Mouse (Mus musculus) neural tube, embryonic 14.5 days (tissue): ENCODE data around the gene Nudt4. TPM values are rescaled to one million over a fixed set of nuclear protein-coding genes. Genes with fewer than 3 reads are reported as not detected.

Experiments
- ATAC-seq: fragments of 200-750 bp; cut with Nextera tagmentation; 2 replicates; pipeline ENCODE4 v1.8.0; 2017; ENCODE audit warnings: low read depth, mild to moderate bottlenecking, moderate TSS enrichment, moderate library complexity
- H3K27ac ChIP-seq: fragments of 300-500 bp; sonication (generic); 2 replicates; pipeline ENCODE4 v1.5.1; 2014; ENCODE audit warnings: low read depth, mild to moderate bottlenecking, control low read depth, low read length, moderate library complexity, mixed read lengths
- H3K27me3 ChIP-seq: fragments of 300-500 bp; sonication (generic); 2 replicates; pipeline ENCODE4 v1.6.1; 2014; ENCODE audit warnings: low read length; ENCODE audit not compliant: control insufficient read depth, insufficient read depth
- H3K36me3 ChIP-seq: fragments of 300-500 bp; sonication (generic); 2 replicates; pipeline ENCODE4 v1.6.1; 2014; ENCODE audit warnings: low read length, mixed read lengths; ENCODE audit not compliant: control insufficient read depth, insufficient read depth
- H3K4me1 ChIP-seq: fragments of 300-500 bp; sonication (generic); 2 replicates; pipeline ENCODE4 v1.6.1; 2014; ENCODE audit warnings: low read length; ENCODE audit not compliant: control insufficient read depth, insufficient read depth
- H3K4me2 ChIP-seq: fragments of 300-500 bp; sonication (generic); 2 replicates; pipeline ENCODE4 v1.6.1; 2014; ENCODE audit warnings: mild to moderate bottlenecking, low read depth, low read length, control low read depth
- H3K4me3 ChIP-seq: fragments of 300-500 bp; sonication (generic); 2 replicates; pipeline ENCODE4 v1.5.1; 2014; ENCODE audit warnings: low read depth, low read length, control low read depth, mixed read lengths
- H3K9ac ChIP-seq: fragments of 300-500 bp; sonication (generic); replicated peaks from 2 replicates; pipeline ENCODE4 v1.6.1; 2014; ENCODE audit warnings: low read depth, mild to moderate bottlenecking, control low read depth, low read length, mixed read lengths
- H3K9me3 ChIP-seq: fragments of 300-500 bp; sonication (generic); 2 replicates; pipeline ENCODE4 v1.6.1; 2016; ENCODE audit warnings: low read length; ENCODE audit not compliant: control insufficient read depth
- WGBS: fragments of 180-500 bp; shearing (Covaris S2); extraction: QIAGEN DNeasy Blood & Tissue Kit; methylation state at CpG from one replicate; pipeline ENCODE4 v1.1.7; 2014; 5-methylcytosine and 5-hydroxymethylcytosine counted together
- polyA plus RNA-seq: library from polyadenylated mRNA; unstranded; fragments of >200 nt; fragmentation: Nextera tagmentation; extraction: Ambion mirVana; gene quantifications from 2 replicates; pipeline ENCODE4 v1.2.1, GENCODE M21; 2014

Gene Nudt4
- polyA plus RNA-seq, result 91.5 and 116 TPM in 2 replicates

DNA sequence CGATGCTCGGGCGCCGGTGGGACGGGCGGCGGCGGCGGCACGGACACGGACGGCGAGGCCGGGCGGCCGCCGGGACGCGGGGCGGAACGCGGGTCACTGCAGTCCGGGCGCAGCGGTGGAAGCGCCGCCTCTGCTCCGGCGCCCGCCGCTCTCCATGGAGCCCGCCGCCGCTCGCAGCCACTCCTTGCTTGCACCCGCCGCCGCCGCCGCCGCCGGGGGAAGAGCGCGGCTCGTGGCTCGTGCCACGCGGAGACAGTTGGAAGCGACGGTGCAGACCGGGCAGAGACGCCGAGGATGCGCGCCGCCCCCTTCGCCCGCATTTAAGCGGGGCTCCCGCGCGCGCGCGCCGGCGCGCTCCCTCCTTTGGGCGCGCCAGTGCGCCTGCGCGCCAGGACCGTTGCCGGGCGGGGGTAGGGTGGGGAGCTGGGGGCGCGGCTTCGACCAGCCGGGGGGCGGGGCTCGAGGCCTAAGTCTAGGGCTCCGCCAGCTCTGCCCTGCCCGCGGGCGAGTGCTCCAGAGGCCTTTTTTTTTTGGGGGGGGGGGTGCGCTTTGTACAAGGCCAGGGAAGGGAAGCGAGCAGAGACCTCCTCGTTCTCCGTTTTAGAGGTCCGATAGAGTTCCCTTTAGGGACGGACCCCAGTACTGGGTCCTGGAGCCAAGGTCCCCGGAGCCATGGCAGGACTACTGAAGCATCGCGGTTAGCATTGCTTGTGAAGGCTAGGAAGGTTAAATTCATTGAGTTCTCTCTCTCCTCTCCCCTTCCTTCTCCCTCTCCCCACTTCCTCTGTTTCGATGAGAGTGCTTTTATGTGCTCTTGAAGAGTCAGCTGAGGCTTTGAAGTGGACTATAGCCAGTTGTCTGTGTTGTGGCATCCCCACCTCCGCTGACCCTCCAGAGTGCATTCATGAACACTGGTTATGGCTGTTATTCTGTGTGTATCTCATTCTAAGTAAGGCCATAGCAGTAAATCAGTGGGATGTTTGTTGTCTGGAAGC, at the start of gene Nudt4:
Gene Nudt4 (minus strand): TSS at position 296 of the 995 bp plus-strand sequence.
- Histone ChIP-seq H3K9ac (peak within 1 kb of the TSS; percentile 84), H3K27ac (peak within 1 kb of the TSS; percentile 92), H3K4me2 (peak within 1 kb of the TSS; percentile 61), H3K9me3 (no peaks in the 10 kb centered on the region), H3K4me3 (peak within 1 kb of the TSS; percentile 93), H3K27me3 (no peaks in the 10 kb centered on the region), H3K36me3 (no peaks in the 10 kb centered on the region), H3K4me1 (peaks cover 16% of the 10 kb centered on the region; the same call in 1 of the 2 replicates)
- ATAC-seq, result peak; percentile 94
- 1% methylated on average over 51 of the region's 97 CpGs for WGBS

DNA sequence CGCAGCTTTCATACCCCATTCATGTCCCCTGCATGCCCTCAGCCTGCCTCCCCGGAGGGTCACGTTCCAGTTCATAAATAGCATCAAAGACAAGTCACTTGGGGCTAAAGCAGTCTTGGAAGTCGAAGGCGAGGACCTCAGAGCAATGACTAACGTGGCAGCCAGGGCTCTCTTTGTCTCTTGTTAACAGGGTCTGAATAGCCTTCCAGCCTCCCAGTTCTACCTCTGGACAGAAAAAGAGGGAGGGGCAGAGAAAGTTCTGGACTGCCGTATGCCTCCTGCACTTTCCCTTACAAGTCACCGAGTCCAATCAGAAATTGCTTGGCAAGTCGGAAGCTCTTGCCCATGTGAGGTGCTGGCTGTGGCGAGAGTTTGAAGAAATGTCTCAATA, 47.4 kb upstream of the Nudt4 start:
- ATAC-seq, result no peak
- Histone ChIP-seq H3K27me3 (no peaks in the 10 kb centered on the region), H3K9me3 (no peaks in the 10 kb centered on the region), H3K27ac (no peak overlapping the region), H3K4me1 (peaks cover 3% of the 10 kb centered on the region; the same call in 1 of the 2 replicates), H3K9ac (no peak overlapping the region), H3K4me2 (no peak overlapping the region), H3K4me3 (no peak overlapping the region), H3K36me3 (no peaks in the 10 kb centered on the region)
- 21% methylated on average over 10 of the region's 10 CpGs for WGBS

DNA sequence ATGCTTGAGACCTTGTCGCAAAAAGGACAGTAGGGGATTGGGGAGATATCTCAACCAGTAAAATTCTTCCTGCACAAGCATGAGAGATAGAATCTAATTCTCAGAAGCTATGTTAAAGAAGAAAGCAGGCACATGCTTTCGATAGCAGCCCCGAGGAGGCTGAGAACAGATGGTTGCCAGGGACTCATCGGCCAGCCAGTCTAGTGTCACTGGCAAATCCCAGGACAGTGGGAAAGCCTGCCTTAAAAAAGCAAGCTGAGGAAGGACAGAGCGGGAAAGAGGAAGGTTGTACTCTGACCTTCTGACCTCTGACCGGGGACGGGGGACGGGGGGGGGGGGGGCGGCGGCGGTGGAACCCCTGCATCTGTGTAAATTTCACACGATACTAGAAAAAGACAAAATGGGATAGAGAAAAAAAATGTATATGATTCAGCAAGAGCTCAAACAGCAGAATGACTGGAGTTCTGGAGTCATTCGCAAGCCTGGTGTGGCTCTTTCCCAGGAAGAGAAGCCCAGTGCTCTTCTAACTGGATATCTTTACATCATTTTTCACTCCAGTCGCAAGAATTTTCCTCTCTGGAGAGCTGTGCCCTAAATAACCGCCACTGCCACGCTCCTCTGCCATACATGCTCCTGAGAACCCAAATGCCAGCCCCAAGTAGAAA, 46.9 kb upstream of the Nudt4 start:
- Histone ChIP-seq H3K9ac (no peak overlapping the region), H3K4me1 (peaks cover 3% of the 10 kb centered on the region; the same call in 1 of the 2 replicates), H3K4me2 (no peak overlapping the region), H3K9me3 (no peaks in the 10 kb centered on the region), H3K36me3 (no peaks in the 10 kb centered on the region), H3K4me3 (no peak overlapping the region), H3K27me3 (no peaks in the 10 kb centered on the region), H3K27ac (no peak overlapping the region)
- 37% methylated on average over 15 of the region's 16 CpGs for WGBS
- ATAC-seq, result no peak

DNA sequence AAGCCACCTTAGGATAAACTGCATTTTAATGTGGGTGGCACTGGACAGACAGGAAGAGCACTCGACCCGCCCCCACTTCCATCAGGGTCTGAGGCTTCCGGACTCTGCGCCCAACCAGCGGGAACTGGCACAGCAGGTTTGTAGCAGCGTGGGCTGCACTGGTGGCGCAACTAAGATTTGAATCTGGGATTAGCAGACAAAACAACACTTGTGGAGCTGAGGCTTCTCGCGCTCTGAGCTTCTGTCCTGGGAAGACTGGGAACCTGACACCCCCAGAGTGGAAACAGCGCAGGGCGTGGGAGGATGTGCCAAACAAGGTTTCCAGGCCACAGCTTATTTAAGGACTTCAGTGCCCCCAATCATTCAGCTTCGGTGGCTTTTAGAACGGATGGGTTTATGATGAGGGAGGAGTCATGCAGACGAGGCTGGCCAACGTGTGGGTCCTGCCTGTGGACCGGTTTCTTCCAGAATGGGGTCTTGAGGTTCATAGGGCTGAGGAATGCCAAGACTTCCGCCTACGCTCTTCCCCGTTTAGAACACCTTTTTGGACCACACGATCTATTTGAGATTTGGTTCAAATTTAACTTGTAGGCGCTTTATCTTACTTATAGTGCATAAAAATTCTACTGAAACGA, 41.1 kb upstream of the Nudt4 start:
- ATAC-seq, result no peak
- Histone ChIP-seq H3K27ac (no peak overlapping the region), H3K9ac (no peak overlapping the region), H3K9me3 (no peaks in the 10 kb centered on the region), H3K4me3 (no peak overlapping the region), H3K36me3 (no peaks in the 10 kb centered on the region), H3K4me2 (no peak overlapping the region), H3K27me3 (no peaks in the 10 kb centered on the region), H3K4me1 (no peaks in the 10 kb centered on the region)
- WGBS, result 52% methylated on average over 22 of the region's 22 CpGs

DNA sequence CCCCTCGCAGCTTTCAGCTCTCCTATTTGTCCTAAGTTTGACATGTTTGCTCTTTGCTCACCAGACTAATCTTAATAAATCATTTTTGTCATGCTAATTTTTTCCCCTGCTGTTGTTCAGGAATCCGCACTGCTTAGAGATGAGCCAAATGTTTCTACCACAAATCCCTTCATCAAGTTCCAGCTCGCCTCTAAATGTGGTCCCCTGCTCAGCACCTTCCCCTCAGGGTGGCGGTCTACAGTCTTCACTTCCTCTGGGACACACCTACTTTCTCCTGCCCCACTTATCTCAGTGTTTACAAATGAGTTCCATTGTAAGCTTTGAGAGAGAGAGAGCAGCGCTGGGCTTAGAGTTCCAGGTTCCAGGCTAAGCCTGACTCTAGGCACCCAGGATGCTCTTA, 36.6 kb upstream of the Nudt4 start:
- Histone ChIP-seq H3K4me3 (no peak overlapping the region), H3K36me3 (no peaks in the 10 kb centered on the region), H3K4me2 (no peak overlapping the region), H3K9me3 (no peaks in the 10 kb centered on the region), H3K9ac (no peak overlapping the region), H3K27ac (no peak overlapping the region), H3K27me3 (no peaks in the 10 kb centered on the region), H3K4me1 (no peaks in the 10 kb centered on the region)
- WGBS, result 70% methylated on average over 5 of the region's 5 CpGs
- no peak for ATAC-seq

DNA sequence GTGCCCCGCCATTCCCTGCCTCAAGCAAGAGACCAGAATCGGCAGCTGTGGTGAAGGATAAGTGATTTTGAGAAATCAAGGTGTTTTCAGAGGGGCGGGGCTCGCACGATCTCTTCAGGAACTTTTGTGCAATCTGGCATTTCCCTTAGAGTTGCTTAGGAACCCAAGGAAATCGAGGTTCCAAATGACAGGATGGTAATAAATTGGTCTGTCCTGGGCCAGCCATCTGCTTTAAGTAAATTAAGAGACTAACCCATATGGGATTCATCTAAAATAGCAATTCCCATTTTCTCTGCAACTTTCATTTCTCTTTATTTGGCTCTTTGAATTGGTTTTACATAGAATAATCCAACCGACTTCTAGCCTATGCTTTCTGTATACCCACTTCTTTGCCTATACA, 35.8 kb upstream of the Nudt4 start:
- H3K27ac ChIP-seq, result no peak overlapping the region
- no peak overlapping the region for H3K9ac ChIP-seq
- no peaks in the 10 kb centered on the region for H3K27me3 ChIP-seq
- ATAC-seq, result no peak
- WGBS, result 87% methylated on average over 7 of the region's 7 CpGs
- H3K4me3 ChIP-seq, result no peak overlapping the region
- H3K9me3 ChIP-seq, result no peaks in the 10 kb centered on the region
- H3K36me3 ChIP-seq, result no peaks in the 10 kb centered on the region
- H3K4me2 ChIP-seq, result no peak overlapping the region
- H3K4me1 ChIP-seq, result no peaks in the 10 kb centered on the region

DNA sequence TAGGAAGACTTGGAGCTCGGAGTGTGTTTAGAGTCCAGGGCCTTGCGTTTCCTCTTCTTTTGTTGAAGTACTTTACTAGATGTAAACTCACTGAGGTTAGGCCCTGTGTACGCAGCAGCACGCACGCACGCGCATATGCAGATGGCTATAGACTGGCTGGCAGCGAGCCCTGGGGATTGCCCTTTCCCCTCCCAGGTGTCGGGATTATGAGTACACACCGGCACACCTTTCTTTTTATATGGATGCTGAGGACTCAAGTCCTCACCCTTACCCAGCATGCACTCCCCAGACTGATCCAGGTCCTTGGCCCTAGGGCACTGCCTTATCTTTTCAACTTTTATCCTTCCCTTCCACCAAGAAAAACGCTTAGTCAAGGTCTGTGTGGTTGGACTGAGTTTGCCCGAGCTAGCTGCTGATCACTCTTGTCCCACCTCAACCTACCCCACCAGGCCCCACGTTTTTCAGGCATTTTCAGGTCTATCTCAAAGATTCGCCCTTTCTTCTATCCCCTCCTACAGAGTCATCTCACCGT, 34.2 kb upstream of the Nudt4 start:
- no peaks in the 10 kb centered on the region for H3K4me1 ChIP-seq
- no peak for ATAC-seq
- no peaks in the 10 kb centered on the region for H3K27me3 ChIP-seq
- H3K4me2 ChIP-seq, result no peak overlapping the region
- H3K36me3 ChIP-seq, result no peaks in the 10 kb centered on the region
- no peak overlapping the region for H3K4me3 ChIP-seq
- H3K9ac ChIP-seq, result no peak overlapping the region
- H3K9me3 ChIP-seq, result no peaks in the 10 kb centered on the region
- 84% methylated on average over 15 of the region's 15 CpGs for WGBS
- no peak overlapping the region for H3K27ac ChIP-seq

DNA sequence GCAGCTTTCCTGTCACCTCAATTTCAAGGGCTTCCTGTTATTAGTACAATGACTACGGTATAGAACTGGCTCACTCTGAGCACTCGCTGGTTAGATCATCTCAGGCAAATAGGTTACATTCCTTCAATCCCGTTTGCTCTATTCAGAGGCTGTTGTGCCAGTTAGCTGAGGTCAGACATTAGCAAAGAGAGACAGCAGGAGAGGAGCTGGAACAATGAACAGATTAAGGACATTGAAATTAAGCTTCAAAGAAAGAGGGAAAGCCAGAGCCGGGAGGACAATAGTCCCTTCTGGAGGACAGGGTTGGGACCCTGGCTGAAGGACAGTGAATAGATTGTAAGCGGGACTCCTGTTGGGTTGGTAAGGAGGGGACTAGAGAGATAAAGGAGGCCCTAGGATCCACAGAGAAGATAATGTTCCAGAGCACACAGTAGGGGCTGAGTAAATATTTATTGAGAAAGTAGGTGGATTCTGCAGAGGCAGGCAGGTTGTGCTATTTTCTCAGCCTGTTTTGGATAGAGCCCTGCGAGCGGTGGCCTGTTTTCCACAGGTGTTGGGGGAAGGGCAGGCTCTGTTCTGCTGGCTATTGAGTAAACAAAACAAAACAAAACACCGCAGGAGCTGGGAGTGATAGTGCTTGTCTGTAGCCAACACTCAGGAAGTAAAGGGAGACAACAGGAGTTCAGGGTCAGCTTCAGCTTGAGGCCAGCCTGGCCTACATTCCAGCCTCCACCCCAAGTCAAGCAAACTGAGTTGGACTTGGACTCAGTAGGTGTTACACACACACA, 32.1 kb upstream of the Nudt4 start:
- no peak for ATAC-seq
- no peak overlapping the region for H3K4me3 ChIP-seq
- H3K4me1 ChIP-seq, result no peaks in the 10 kb centered on the region
- no peaks in the 10 kb centered on the region for H3K9me3 ChIP-seq
- WGBS, result 17% methylated on average over 8 of the region's 8 CpGs
- H3K36me3 ChIP-seq, result no peaks in the 10 kb centered on the region
- H3K9ac ChIP-seq, result no peak overlapping the region
- no peaks in the 10 kb centered on the region for H3K27me3 ChIP-seq
- no peak overlapping the region for H3K4me2 ChIP-seq
- no peak overlapping the region for H3K27ac ChIP-seq
